19 mouse cellular contexts compared by ENCODE assay signal in the genomic region with DNA sequence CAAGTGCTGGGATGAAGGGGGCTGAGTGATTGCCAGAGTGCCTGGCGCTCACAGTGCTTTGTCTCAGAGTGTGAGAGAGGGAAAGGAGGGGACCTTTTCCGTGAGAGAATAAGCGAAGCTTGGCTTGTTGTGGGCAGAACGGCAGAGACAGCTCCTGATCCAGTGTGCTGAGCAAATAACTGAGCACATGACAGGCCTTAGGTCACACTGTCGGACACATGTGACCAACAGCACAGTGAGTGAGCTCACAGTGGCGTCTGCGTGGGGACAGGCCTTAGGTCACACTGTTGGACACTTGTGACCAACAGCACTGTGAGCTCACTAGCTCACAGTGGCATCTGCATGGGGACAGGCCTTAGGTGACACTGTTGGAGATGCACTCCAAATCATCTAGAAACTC.
A peak's percentile ranks its signal among the peaks of the same experiment; 100 is the strongest.
DNase-seq lines count a peak whose midpoint lies in the region; ATAC-seq and TF ChIP-seq lines count a peak whose summit lies in the region.
"Had no signal": no experiment of that assay in that cellular context is flagged by ENCODE, and none has a peak within 500 bp of the region (broad histone marks: within the 10 kb centered on the region; RNA-seq: fewer than 3 reads in every experiment).

No protein-coding gene starts in this region.

- peaks cover 42% of the 10 kb centered on the region for H3K36me3 ChIP-seq in hindbrain, embryonic 12.5 days
- peaks cover 40% of the 10 kb centered on the region for H3K36me3 ChIP-seq in hindbrain, postnatal 0 days (ENCODE audit: insufficient read depth, low read length)
- H3K36me3 ChIP-seq in neural tube, embryonic 12.5 days = peaks cover 46% of the 10 kb centered on the region
- peaks cover 55% of the 10 kb centered on the region for H3K36me3 ChIP-seq in limb, embryonic 13.5 days
- H3K36me3 ChIP-seq in kidney, embryonic 16.5 days (ENCODE audit: insufficient read depth, low read length) = peaks cover 49% of the 10 kb centered on the region
- H3K36me3 ChIP-seq: G1E had no signal

- H3K9ac ChIP-seq in hindbrain, embryonic 12.5 days = peak overlapping the region; percentile 9
- no peak overlapping the region for H3K9ac ChIP-seq in hindbrain, postnatal 0 days (replicated peaks; ENCODE audit: low read length)
- no peak overlapping the region for H3K9ac ChIP-seq in neural tube, embryonic 12.5 days
- H3K9ac ChIP-seq in limb, embryonic 13.5 days = peak overlapping the region; percentile 45; the same call in 1 of the 2 replicates
- no peak overlapping the region for H3K9ac ChIP-seq in kidney, embryonic 16.5 days (replicated peaks; ENCODE audit: low read length)
- H3K9ac ChIP-seq: liver, embryonic 14.5 days had no signal

- H3K27ac ChIP-seq in hindbrain, embryonic 12.5 days = no peak overlapping the region
- no peak overlapping the region for H3K27ac ChIP-seq in hindbrain, postnatal 0 days
- no peak overlapping the region for H3K27ac ChIP-seq in neural tube, embryonic 12.5 days
- H3K27ac ChIP-seq in limb, embryonic 13.5 days = 0 out of 2 replicates have a peak overlapping the region, but pooled peaks have one; percentile 6
- H3K27ac ChIP-seq in kidney, embryonic 16.5 days (ENCODE audit: low read length) = no peak overlapping the region; the same call in 1 of the 2 replicates
- H3K27ac ChIP-seq: liver, embryonic 14.5 days; midbrain, embryonic 10.5 days had no signal

- peak overlapping the region; percentile 71; the same call in 1 of the 2 replicates for H3K4me2 ChIP-seq in hindbrain, embryonic 12.5 days (replicated peaks)
- no peak overlapping the region for H3K4me2 ChIP-seq in hindbrain, postnatal 0 days (ENCODE audit: low read depth, low read length)
- H3K4me2 ChIP-seq in neural tube, embryonic 12.5 days (replicated peaks) = peak overlapping the region; percentile 73
- H3K4me2 ChIP-seq in limb, embryonic 13.5 days (replicated peaks) = peak overlapping the region; percentile 86; the same call in 1 of the 2 replicates
- H3K4me2 ChIP-seq in kidney, embryonic 16.5 days (replicated peaks; ENCODE audit: low read depth, low read length) = no peak overlapping the region

- H3K4me1 ChIP-seq in hindbrain, embryonic 12.5 days = peaks cover 37% of the 10 kb centered on the region
- H3K4me1 ChIP-seq in hindbrain, postnatal 0 days (ENCODE audit: insufficient read depth, low read length) = peaks cover 22% of the 10 kb centered on the region
- peaks cover 33% of the 10 kb centered on the region for H3K4me1 ChIP-seq in neural tube, embryonic 12.5 days
- peaks cover 41% of the 10 kb centered on the region for H3K4me1 ChIP-seq in limb, embryonic 13.5 days
- H3K4me1 ChIP-seq in kidney, embryonic 16.5 days (ENCODE audit: insufficient read depth, low read length) = peaks cover 37% of the 10 kb centered on the region

- H3K27me3 ChIP-seq in hindbrain, embryonic 12.5 days = no peaks in the 10 kb centered on the region
- no peaks in the 10 kb centered on the region for H3K27me3 ChIP-seq in hindbrain, postnatal 0 days (ENCODE audit: insufficient read depth, low read length)
- H3K27me3 ChIP-seq in neural tube, embryonic 12.5 days (replicated peaks) = no peaks in the 10 kb centered on the region
- no peaks in the 10 kb centered on the region for H3K27me3 ChIP-seq in limb, embryonic 13.5 days
- no peaks in the 10 kb centered on the region for H3K27me3 ChIP-seq in kidney, embryonic 16.5 days (ENCODE audit: insufficient read depth, low read length)

- no peaks in the 10 kb centered on the region for H3K9me3 ChIP-seq in hindbrain, embryonic 12.5 days (replicated peaks)
- H3K9me3 ChIP-seq in hindbrain, postnatal 0 days (ENCODE audit: low read length) = no peaks in the 10 kb centered on the region
- no peaks in the 10 kb centered on the region for H3K9me3 ChIP-seq in neural tube, embryonic 12.5 days
- H3K9me3 ChIP-seq in limb, embryonic 13.5 days = no peaks in the 10 kb centered on the region
- H3K9me3 ChIP-seq in kidney, embryonic 16.5 days (ENCODE audit: low read length) = no peaks in the 10 kb centered on the region
- H3K9me3 ChIP-seq: G1E; midbrain, embryonic 10.5 days had no signal

- no peak overlapping the region for H3K4me3 ChIP-seq in hindbrain, embryonic 12.5 days
- H3K4me3 ChIP-seq in hindbrain, postnatal 0 days (ENCODE audit: low read length) = no peak overlapping the region
- no peak overlapping the region for H3K4me3 ChIP-seq in neural tube, embryonic 12.5 days
- H3K4me3 ChIP-seq in limb, embryonic 13.5 days = no peak overlapping the region
- no peak overlapping the region for H3K4me3 ChIP-seq in kidney, embryonic 16.5 days (ENCODE audit: low read length)
- H3K4me3 ChIP-seq: midbrain, embryonic 10.5 days; myocyte had no signal

- no peak for TF ChIP-seq CTCF in hindbrain, postnatal 0 days (IDR thresholded peaks at IDR 0.05; ENCODE audit: low read depth)

- no peak for DNase-seq in hindbrain, postnatal 0 days (ENCODE audit: low spot score)
- no peak for DNase-seq in neural tube, embryonic 10.5 days (ENCODE audit: extremely low spot score, low spot score)
- DNase-seq in frontal cortex, postnatal 36 days (ENCODE audit: low spot score in 2 of 2) = no peak
- DNase-seq: adrenal gland, postnatal 36 days; cerebellum, adult 9-10 months; heart, adult 11 months; kidney, adult 18-20 months; kidney, postnatal 14 days; lung, postnatal 14 days had no signal

- no peak for ATAC-seq in hindbrain, embryonic 12.5 days (ENCODE audit: low FRiP score)
- no peak for ATAC-seq in hindbrain, postnatal 0 days
- ATAC-seq in neural tube, embryonic 12.5 days (ENCODE audit: low FRiP score, low read depth) = no peak
- no peak for ATAC-seq in limb, embryonic 13.5 days (ENCODE audit: low FRiP score, low read depth)
- ATAC-seq in kidney, embryonic 16.5 days (ENCODE audit: low FRiP score, low TSS enrichment) = no peak
- ATAC-seq: forebrain, embryonic 16.5 days; hindbrain, embryonic 16.5 days had no signal

- 72% methylated on average over 7 of the region's 7 CpGs for WGBS in hindbrain, embryonic 12.5 days
- WGBS in hindbrain, postnatal 0 days = 51% methylated on average over 7 of the region's 7 CpGs
- WGBS in neural tube, embryonic 12.5 days = 79% methylated on average over 7 of the region's 7 CpGs
- whole genome bisulfite sequencing in limb, embryonic 13.5 days = 77% methylated on average over 7 of the region's 7 CpGs
- 67% methylated on average over 7 of the region's 7 CpGs for WGBS in kidney, embryonic 16.5 days

Comparison
In these comparisons a context has a peak if more than half of its experiments do, and no peak if none do; other contexts are left out.
1. H3K4me2 ChIP-seq: peak in hindbrain, embryonic 12.5 days (single experiment), neural tube, embryonic 12.5 days (single experiment) and limb, embryonic 13.5 days (single experiment); none in hindbrain, postnatal 0 days (single experiment) and kidney, embryonic 16.5 days (single experiment).
2. H3K9ac ChIP-seq: peak in hindbrain, embryonic 12.5 days (single experiment) and limb, embryonic 13.5 days (single experiment); none in hindbrain, postnatal 0 days (single experiment), neural tube, embryonic 12.5 days (single experiment) and kidney, embryonic 16.5 days (single experiment).